Mouse (Mus musculus) limb, embryonic 11.5 days (tissue): ENCODE data around the gene Acvr1. TPM values are rescaled to one million over a fixed set of nuclear protein-coding genes. Genes with fewer than 3 reads are reported as not detected.

Experiments used
- ATAC-seq: fragments of 200-750 bp; cut with Nextera tagmentation; 2 replicates; pipeline ENCODE4 v1.8.0; 2017; ENCODE audit warnings: low read depth; ENCODE audit not compliant: insufficient number of reproducible peaks, low FRiP score, low TSS enrichment
- DNase-seq: peaks from one replicate; pipeline ENCODE4 v3.0.0-alpha.2; 2015; ENCODE audit warnings: low spot score
- H3K27ac ChIP-seq: fragments of 300-500 bp; sonication (generic); replicated peaks from 2 replicates; pipeline ENCODE4 v1.5.1; 2014; ENCODE audit warnings: low read depth, mild to moderate bottlenecking, low read length
- H3K27me3 ChIP-seq: fragments of 300-500 bp; sonication (generic); 2 replicates; pipeline ENCODE4 v1.6.1; 2014; ENCODE audit warnings: mild to moderate bottlenecking, low read length, mixed read lengths; ENCODE audit not compliant: control insufficient read depth, insufficient read depth
- H3K36me3 ChIP-seq: fragments of 300-500 bp; sonication (generic); 2 replicates; pipeline ENCODE4 v1.6.1; 2014; ENCODE audit warnings: mild to moderate bottlenecking, low read length, moderate library complexity, mixed read lengths; ENCODE audit not compliant: control insufficient read depth, insufficient read depth
- H3K4me1 ChIP-seq: fragments of 300-500 bp; sonication (generic); 2 replicates; pipeline ENCODE4 v1.6.1; 2014; ENCODE audit warnings: low read length, mixed read lengths; ENCODE audit not compliant: control insufficient read depth, insufficient read depth
- H3K4me2 ChIP-seq: fragments of 300-500 bp; sonication (generic); 2 replicates; pipeline ENCODE4 v1.6.1; 2014; ENCODE audit warnings: low read depth, mild to moderate bottlenecking, moderate library complexity; ENCODE audit not compliant: severe bottlenecking
- H3K4me3 ChIP-seq: fragments of 300-500 bp; sonication (generic); 2 replicates; pipeline ENCODE4 v1.5.1; 2014; ENCODE audit warnings: low read depth, low read length
- H3K9ac ChIP-seq: fragments of 300-500 bp; sonication (generic); 2 replicates; pipeline ENCODE4 v1.6.1; 2014; ENCODE audit warnings: mild to moderate bottlenecking, low read length
- H3K9me3 ChIP-seq: fragments of 300-500 bp; sonication (generic); 2 replicates; pipeline ENCODE4 v1.6.1; 2016; ENCODE audit warnings: low read length; ENCODE audit not compliant: control insufficient read depth
- WGBS: fragments of 180-500 bp; shearing (Covaris S2); extraction: QIAGEN DNeasy Blood & Tissue Kit; methylation state at CpG from one replicate; pipeline ENCODE4 v1.1.7; 2014; 5-methylcytosine and 5-hydroxymethylcytosine counted together
- polyA plus RNA-seq: library from polyadenylated mRNA; unstranded; fragments of >200 nt; fragmentation: Nextera tagmentation; extraction: Ambion mirVana; gene quantifications from 2 replicates; pipeline ENCODE4 v1.2.1, GENCODE M21; 2014

Gene Acvr1
- polyA plus RNA-seq, 1 experiment from 2014 or later, result 5.8 TPM

- ATAC-seq, result no peak
- no peak for DNase-seq
- H3K4me2 ChIP-seq, result no peak overlapping the region
- peaks cover 8% of the 10 kb centered on the region; the same call in 1 of the 2 replicates for H3K4me1 ChIP-seq
- no peaks in the 10 kb centered on the region for H3K9me3 ChIP-seq
- no peak overlapping the region for H3K4me3 ChIP-seq
- H3K9ac ChIP-seq, result no peak overlapping the region
- H3K27me3 ChIP-seq, result no peaks in the 10 kb centered on the region
- no peaks in the 10 kb centered on the region for H3K36me3 ChIP-seq
- 66% methylated on average over 9 of the region's 9 CpGs for WGBS
- H3K27ac ChIP-seq, result no peak overlapping the region
These were observed 16.5 kb downstream of the Acvr1 start for GRCm38 (mm10) chr2:58550488-58550887.

GRCm38 (mm10) chr2:58549960-58550359 lies 17.0 kb downstream of the Acvr1 start:
- no peak overlapping the region for H3K27ac ChIP-seq
- no peak overlapping the region for H3K4me3 ChIP-seq
- DNase-seq, result no peak
- no peak overlapping the region for H3K9ac ChIP-seq
- WGBS, result 59% methylated on average over 6 of the region's 6 CpGs
- peaks cover 8% of the 10 kb centered on the region; the same call in 1 of the 2 replicates for H3K4me1 ChIP-seq
- no peaks in the 10 kb centered on the region for H3K36me3 ChIP-seq
- no peak overlapping the region for H3K4me2 ChIP-seq
- H3K9me3 ChIP-seq, result no peaks in the 10 kb centered on the region
- no peak for ATAC-seq
- no peaks in the 10 kb centered on the region for H3K27me3 ChIP-seq

- DNase-seq, result no peak
- H3K4me1 ChIP-seq, result peaks cover 8% of the 10 kb centered on the region; the same call in 1 of the 2 replicates
- no peaks in the 10 kb centered on the region for H3K27me3 ChIP-seq
- 77% methylated on average over 7 of the region's 7 CpGs for WGBS
- H3K36me3 ChIP-seq, result no peaks in the 10 kb centered on the region
- no peak overlapping the region for H3K4me3 ChIP-seq
- H3K27ac ChIP-seq, result no peak overlapping the region
- ATAC-seq, result no peak
- no peak overlapping the region for H3K4me2 ChIP-seq
- no peaks in the 10 kb centered on the region for H3K9me3 ChIP-seq
- no peak overlapping the region for H3K9ac ChIP-seq
These were observed 18.0 kb downstream of the Acvr1 start for GRCm38 (mm10) chr2:58548943-58549342.

DNA sequence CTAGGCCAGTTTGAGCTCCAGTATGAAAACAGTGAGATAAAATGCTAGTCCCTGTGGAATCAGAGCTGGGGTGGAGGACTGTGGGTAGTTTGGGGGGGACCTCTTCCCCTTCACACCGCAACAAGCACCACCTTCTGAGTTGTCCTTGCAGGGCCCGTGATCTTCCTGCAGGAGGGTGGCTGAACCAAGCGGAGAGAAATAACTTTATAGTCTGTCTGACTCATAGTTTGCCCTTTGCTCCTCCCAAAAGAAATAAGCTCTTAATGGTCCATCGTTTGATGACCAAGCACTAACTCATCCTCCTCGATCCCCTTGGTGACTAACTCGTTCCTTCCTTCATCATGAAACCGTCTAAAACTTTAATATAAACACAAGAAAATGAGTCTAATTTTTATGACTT lies 20.7 kb downstream of the Acvr1 start:
- H3K9me3 ChIP-seq, result no peaks in the 10 kb centered on the region
- no peaks in the 10 kb centered on the region for H3K27me3 ChIP-seq
- no peak overlapping the region for H3K4me3 ChIP-seq
- no peak for ATAC-seq
- peaks cover 3% of the 10 kb centered on the region; the same call in 1 of the 2 replicates for H3K4me1 ChIP-seq
- 90% methylated on average over 7 of the region's 7 CpGs for WGBS
- H3K9ac ChIP-seq, result no peak overlapping the region
- no peak overlapping the region for H3K27ac ChIP-seq
- no peak overlapping the region for H3K4me2 ChIP-seq
- no peak for DNase-seq
- H3K36me3 ChIP-seq, result no peaks in the 10 kb centered on the region

DNA sequence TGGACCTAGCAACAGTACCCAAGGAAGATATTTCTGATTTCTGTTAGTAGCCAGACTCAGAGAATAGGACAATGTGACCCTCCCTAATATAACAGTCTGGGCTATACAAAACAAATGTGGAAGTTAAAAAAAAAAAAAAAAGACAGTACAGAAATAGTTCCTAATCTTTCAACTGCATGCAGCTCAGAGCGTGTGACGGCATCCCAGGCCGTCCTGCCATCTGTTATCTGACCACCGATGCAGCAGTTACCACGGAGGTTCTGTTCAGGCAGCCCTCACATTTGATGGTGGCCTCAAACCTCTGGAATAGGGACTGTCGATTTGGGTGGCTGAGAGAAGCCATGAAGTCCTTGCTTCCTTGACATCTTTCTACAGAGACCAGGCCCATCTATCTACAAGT lies 22.6 kb downstream of the Acvr1 start:
- Histone ChIP-seq H3K4me3 (no peak overlapping the region), H3K4me2 (no peak overlapping the region), H3K27ac (no peak overlapping the region), H3K36me3 (no peaks in the 10 kb centered on the region), H3K27me3 (no peaks in the 10 kb centered on the region), H3K4me1 (no peaks in the 10 kb centered on the region), H3K9ac (no peak overlapping the region), H3K9me3 (no peaks in the 10 kb centered on the region)
- DNase-seq, result no peak
- ATAC-seq, result no peak
- WGBS, result 91% methylated on average over 6 of the region's 6 CpGs

DNA sequence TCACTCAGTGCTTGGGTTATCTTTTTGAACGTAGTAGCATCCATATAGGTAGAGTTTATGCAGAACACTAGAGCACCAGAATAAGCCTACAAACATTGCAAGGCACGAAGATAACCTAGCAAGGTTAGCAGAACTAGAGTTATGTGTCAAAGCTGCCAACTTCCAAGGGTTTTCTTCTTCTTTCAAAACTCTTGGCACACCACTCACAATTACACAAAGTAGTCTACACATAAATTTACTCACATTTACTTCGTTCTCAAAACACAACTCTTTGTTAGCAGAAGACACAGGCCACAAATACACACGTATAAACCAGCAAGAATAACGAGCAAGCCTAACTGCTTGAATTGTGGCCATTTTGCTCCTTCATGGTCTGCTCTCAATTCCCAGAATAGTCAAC lies 23.7 kb downstream of the Acvr1 start:
- DNase-seq, result no peak
- WGBS, result 80% methylated on average over 5 of the region's 5 CpGs
- no peaks in the 10 kb centered on the region for H3K9me3 ChIP-seq
- H3K4me2 ChIP-seq, result no peak overlapping the region
- H3K4me1 ChIP-seq, result no peaks in the 10 kb centered on the region
- H3K36me3 ChIP-seq, result no peaks in the 10 kb centered on the region
- H3K4me3 ChIP-seq, result no peak overlapping the region
- H3K9ac ChIP-seq, result no peak overlapping the region
- no peaks in the 10 kb centered on the region for H3K27me3 ChIP-seq
- H3K27ac ChIP-seq, result no peak overlapping the region
- ATAC-seq, result no peak

DNA sequence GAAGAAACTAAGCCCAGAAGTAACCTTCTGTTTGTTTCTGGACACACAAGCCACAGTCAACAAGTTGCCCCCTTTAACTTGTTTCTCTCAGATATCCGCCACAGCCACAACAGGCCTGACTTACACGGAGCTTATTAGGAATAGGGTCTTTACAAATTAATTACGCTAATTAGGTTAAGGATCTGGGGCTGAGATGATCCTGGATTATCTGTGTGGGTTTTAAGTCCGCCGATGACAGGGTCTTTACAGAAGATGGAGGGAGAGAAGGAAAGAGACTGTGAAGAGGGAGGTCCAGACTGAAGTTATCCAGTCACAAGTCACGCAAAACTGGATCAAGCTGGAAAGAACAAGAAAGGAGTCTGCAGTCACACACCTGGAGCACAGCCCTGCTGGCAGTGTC lies 28.8 kb downstream of the Acvr1 start:
- Histone ChIP-seq H3K4me3 (no peak overlapping the region), H3K27ac (no peak overlapping the region), H3K4me2 (no peak overlapping the region), H3K9me3 (no peaks in the 10 kb centered on the region), H3K36me3 (no peaks in the 10 kb centered on the region), H3K27me3 (no peaks in the 10 kb centered on the region), H3K9ac (no peak overlapping the region), H3K4me1 (peaks cover 14% of the 10 kb centered on the region)
- DNase-seq (no peak), ATAC-seq (no peak)
- 88% methylated on average over 6 of the region's 6 CpGs for WGBS

DNA sequence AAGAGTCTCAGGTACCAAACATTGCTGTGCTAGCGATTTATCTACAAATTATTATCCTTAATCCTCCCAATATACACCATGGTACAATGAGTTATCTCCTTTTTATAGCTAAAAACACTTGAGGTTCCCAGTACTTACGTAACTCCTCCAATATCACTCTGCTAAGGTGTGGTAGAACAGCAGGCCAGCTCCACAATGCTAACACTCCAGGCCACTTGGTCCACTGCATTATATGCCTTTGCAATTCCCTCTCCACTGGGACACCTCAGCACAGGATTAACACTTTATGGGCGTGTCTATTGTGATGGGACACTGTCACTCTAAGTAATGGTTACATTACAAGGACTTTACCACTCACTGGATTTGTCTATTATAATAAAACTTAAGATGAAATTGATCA lies 30.2 kb downstream of the Acvr1 start:
- DNase-seq, result no peak
- Histone ChIP-seq H3K27ac (no peak overlapping the region), H3K36me3 (no peaks in the 10 kb centered on the region), H3K27me3 (no peaks in the 10 kb centered on the region), H3K4me2 (no peak overlapping the region), H3K9me3 (no peaks in the 10 kb centered on the region), H3K4me3 (no peak overlapping the region), H3K4me1 (peaks cover 20% of the 10 kb centered on the region), H3K9ac (no peak overlapping the region)
- 87% methylated on average over 3 of the region's 3 CpGs for WGBS
- no peak for ATAC-seq

GRCm38 (mm10) chr2:58535233-58535632 lies 31.7 kb downstream of the Acvr1 start:
- 83% methylated on average over 8 of the region's 8 CpGs for WGBS
- no peaks in the 10 kb centered on the region for H3K27me3 ChIP-seq
- no peak for ATAC-seq
- no peaks in the 10 kb centered on the region for H3K36me3 ChIP-seq
- H3K4me3 ChIP-seq, result no peak overlapping the region
- peaks cover 30% of the 10 kb centered on the region for H3K4me1 ChIP-seq
- H3K9ac ChIP-seq, result no peak overlapping the region
- DNase-seq, result no peak
- no peak overlapping the region for H3K4me2 ChIP-seq
- no peaks in the 10 kb centered on the region for H3K9me3 ChIP-seq
- no peak overlapping the region for H3K27ac ChIP-seq
